Mouse (Mus musculus) bone marrow, adult 2 months (tissue): ENCODE data around the gene Pabpc4. TPM values are rescaled to one million over a fixed set of nuclear protein-coding genes. Genes with fewer than 3 reads are reported as not detected.
"Not testable (repeated sequence)": the region's sequence is repeated elsewhere in the genome, so short reads cannot be mapped to it uniquely, and the experiment has no call there.

Experiments
- H3K27ac ChIP-seq: fragments of 200-500 bp; 2 replicates; pipeline ENCODE4 v1.5.1; 2012; ENCODE audit warnings: low read depth, mild to moderate bottlenecking, control low read depth, inconsistent platforms, low read length; ENCODE audit not compliant: control insufficient read depth, poor library complexity, insufficient read depth
- H3K4me1 ChIP-seq: fragments of 200-500 bp; 2 replicates; pipeline ENCODE4 v1.6.1; 2011; ENCODE audit warnings: low read length; ENCODE audit not compliant: control insufficient read depth, insufficient read depth
- H3K4me3 ChIP-seq: fragments of 200-500 bp; replicated peaks from 2 replicates; pipeline ENCODE3; 2011; ENCODE audit warnings: mild to moderate bottlenecking, low read depth, low read length, control low read depth; ENCODE audit not compliant: control insufficient read depth
- CTCF ChIP-seq: fragments of 200-500 bp; IDR thresholded peaks from 2 replicates; pipeline ENCODE4 v1.5.1; 2011; ENCODE audit warnings: low read length, control low read depth; ENCODE audit not compliant: control insufficient read depth, insufficient read depth
- POLR2A ChIP-seq: fragments of 200-500 bp; IDR thresholded peaks from 2 replicates; pipeline ENCODE4 v1.6.1; 2011; ENCODE audit warnings: low read depth, mild to moderate bottlenecking, control low read depth, low read length, borderline replicate concordance; ENCODE audit not compliant: control insufficient read depth
- WGBS: fragments of 180-500 bp; shearing (Covaris S2); methylation state at CpG from one replicate; pipeline ENCODE4 v1.1.7; 2018; 5-methylcytosine and 5-hydroxymethylcytosine counted together
- polyA plus RNA-seq: library from polyadenylated mRNA; stranded (reverse); fragments of >200 nt; gene quantifications from 2 replicates; pipeline ENCODE4 v1.2.4, GENCODE M21; 2011; ENCODE audit warnings: low replicate concordance; ENCODE audit not compliant: missing spikeins, insufficient read depth, insufficient read length

Pabpc4 gene
- polyA plus RNA-seq, 1 experiment = 150 TPM

GRCm38 (mm10) chr4:123292989-123293388, 30.8 kb downstream of the Pabpc4 start:
- TF ChIP-seq CTCF = no peak
- TF ChIP-seq POLR2A = no peak
- H3K4me1 ChIP-seq = no peaks in the 10 kb centered on the region; the same call in 1 of the 2 replicates
- no peak overlapping the region for H3K27ac ChIP-seq
- 86% methylated on average over 7 of the region's 7 CpGs for WGBS
- no peak overlapping the region for H3K4me3 ChIP-seq

- no peak overlapping the region for H3K27ac ChIP-seq
- H3K4me1 ChIP-seq = no peaks in the 10 kb centered on the region
- no peak overlapping the region for H3K4me3 ChIP-seq
- 82% methylated on average over 7 of the region's 7 CpGs for WGBS
- TF ChIP-seq POLR2A (no peak), CTCF (no peak)
Observed at GRCm38 (mm10) chr4:123293661-123294443, 31.7 kb downstream of the Pabpc4 start.

- H3K4me1 ChIP-seq, H3K4me3 ChIP-seq, H3K27ac ChIP-seq: not testable (repeated sequence)
- WGBS = 93% methylated on average over 15 of the region's 15 CpGs
Observed at GRCm38 (mm10) chr4:123295026-123295425, 32.9 kb downstream of the Pabpc4 start.

GRCm38 (mm10) chr4:123295516-123296147, 33.5 kb downstream of the Pabpc4 start:
- Histone ChIP-seq H3K4me3 (no peak overlapping the region), H3K27ac (no peak overlapping the region), H3K4me1 (no peaks in the 10 kb centered on the region)
- TF ChIP-seq CTCF = no peak
- TF ChIP-seq POLR2A = no peak
- WGBS = 95% methylated on average over 21 of the region's 21 CpGs

GRCm38 (mm10) chr4:123296148-123296534, 34.0 kb downstream of the Pabpc4 start:
- H3K27ac ChIP-seq = no peak overlapping the region
- H3K4me1 ChIP-seq = no peaks in the 10 kb centered on the region
- no peak overlapping the region for H3K4me3 ChIP-seq
- WGBS = 90% methylated on average over 5 of the region's 5 CpGs
- no peak for TF ChIP-seq POLR2A
- no peak for TF ChIP-seq CTCF

GRCm38 (mm10) chr4:123297195-123297960, 35.2 kb downstream of the Pabpc4 start:
- WGBS = 95% methylated on average over 22 of the region's 22 CpGs
- H3K4me3 ChIP-seq = no peak overlapping the region
- no peaks in the 10 kb centered on the region for H3K4me1 ChIP-seq
- H3K27ac ChIP-seq = no peak overlapping the region
- no peak for TF ChIP-seq CTCF
- no peak for TF ChIP-seq POLR2A

- H3K4me1 ChIP-seq = no peaks in the 10 kb centered on the region
- TF ChIP-seq POLR2A = no peak
- no peak for TF ChIP-seq CTCF
- H3K27ac ChIP-seq = no peak overlapping the region
- 88% methylated on average over 4 of the region's 4 CpGs for WGBS
- no peak overlapping the region for H3K4me3 ChIP-seq
Observed at GRCm38 (mm10) chr4:123298226-123298625, 36.1 kb downstream of the Pabpc4 start.

- Histone ChIP-seq H3K4me1 (no peaks in the 10 kb centered on the region), H3K27ac (no peak overlapping the region), H3K4me3 (no peak overlapping the region)
- no peak for TF ChIP-seq POLR2A
- 92% methylated on average over 11 of the region's 11 CpGs for WGBS
Observed at GRCm38 (mm10) chr4:123298980-123299670, 37.0 kb downstream of the Pabpc4 start.
